Mouse (Mus musculus) CH12.LX (cell line): ENCODE data around the gene Fancm. TPM values are rescaled to one million over a fixed set of nuclear protein-coding genes. Genes with fewer than 3 reads are reported as not detected.

Source experiments
- DNase-seq: peaks from one replicate; pipeline ENCODE4 v3.0.0-alpha.2; 2013; ENCODE audit errors: extremely low read depth
- H3K27ac ChIP-seq: 2 replicates; pipeline ENCODE4 v1.5.1; 2012; ENCODE audit warnings: low read depth, mild to moderate bottlenecking, control low read depth, moderate library complexity; ENCODE audit not compliant: insufficient read depth
- H3K27me3 ChIP-seq: replicated peaks from 2 replicates; pipeline ENCODE3; 2012; ENCODE audit warnings: inconsistent platforms
- H3K36me3 ChIP-seq, 2 experiments: replicated peaks in 1 of 2; 2 replicates each; pipeline versions ENCODE3 to v1.6.1; 2012; ENCODE audit warnings: inconsistent platforms in 1 of 2, low read length in 1 of 2, mild to moderate bottlenecking in 1 of 2, mixed read lengths in 1 of 2, moderate library complexity in 1 of 2; ENCODE audit not compliant: control insufficient read depth in 1 of 2, insufficient read depth in 1 of 2
- H3K4me1 ChIP-seq, 2 experiments: 2 replicates each; pipeline ENCODE4 v1.6.1; 2012; ENCODE audit warnings: inconsistent platforms in 1 of 2, moderate library complexity in 1 of 2; ENCODE audit not compliant: insufficient read depth in 2 of 2, control insufficient read depth in 1 of 2
- H3K4me2 ChIP-seq: 2 replicates; pipeline ENCODE4 v1.6.1; 2012; ENCODE audit warnings: low read depth, mild to moderate bottlenecking, control low read depth; ENCODE audit not compliant: poor library complexity, insufficient read depth, severe bottlenecking
- H3K4me3 ChIP-seq, 3 experiments: fragments of 150-350 bp in 1 of 3; sonication (generic) in 1 of 3; replicated peaks in 1 of 3; 2 replicates each; pipeline versions ENCODE3 to v1.5.1; 2011 to 2012; ENCODE audit warnings: low read depth in 2 of 3, low read length in 2 of 3, mild to moderate bottlenecking in 2 of 3, moderate library complexity in 2 of 3, control low read depth in 1 of 3, improper control_type of control experiment in 1 of 3, inconsistent platforms in 1 of 3, mixed read lengths in 1 of 3; ENCODE audit not compliant: poor library complexity in 1 of 3
- H3K79me2 ChIP-seq: replicated peaks from 2 replicates; pipeline ENCODE4 v1.6.1; 2012; ENCODE audit warnings: mild to moderate bottlenecking, moderate library complexity; ENCODE audit not compliant: control insufficient read depth, poor library complexity, insufficient read depth, severe bottlenecking; ENCODE audit errors: extremely low read depth
- H3K9ac ChIP-seq: 2 replicates; pipeline ENCODE4 v1.6.1; 2012; ENCODE audit warnings: low read depth, mild to moderate bottlenecking, control low read depth, moderate library complexity; ENCODE audit not compliant: insufficient read depth
- H3K9me3 ChIP-seq: replicated peaks from 2 replicates; pipeline ENCODE3; 2012; ENCODE audit warnings: low read length, inconsistent platforms, mixed read lengths
- BHLHE40 ChIP-seq: IDR thresholded peaks from 2 replicates; pipeline ENCODE4 v1.6.1; 2011; ENCODE audit warnings: mild to moderate bottlenecking, low read depth, low read length, improper control_type of control experiment
- CHD1 ChIP-seq: IDR thresholded peaks from 2 replicates; pipeline ENCODE4 v1.6.1; 2012; ENCODE audit warnings: low read depth, low read length, improper control_type of control experiment, inconsistent platforms
- JUND ChIP-seq: conservative IDR thresholded peaks from 2 replicates; pipeline ENCODE4 v1.6.1; 2011; ENCODE audit warnings: low read depth, low read length, improper control_type of control experiment
- MAFK ChIP-seq: IDR thresholded peaks from 2 replicates; pipeline ENCODE4 v1.6.1; 2011; ENCODE audit warnings: low read length, improper control_type of control experiment; ENCODE audit not compliant: insufficient replicate concordance
- MEF2A ChIP-seq: IDR thresholded peaks from 2 replicates; pipeline ENCODE4 v1.6.1; 2014; ENCODE audit warnings: low read depth, mild to moderate bottlenecking, inconsistent platforms, low read length, improper control_type of control experiment, borderline replicate concordance
- MXI1 ChIP-seq: IDR thresholded peaks from 2 replicates; pipeline ENCODE4 v1.6.1; 2011; ENCODE audit warnings: mild to moderate bottlenecking, low read depth, low read length, improper control_type of control experiment
- PAX5 ChIP-seq: IDR thresholded peaks from 2 replicates; pipeline ENCODE4 v1.6.1; 2012; ENCODE audit warnings: low read length, inconsistent platforms, mixed read lengths
- SIN3A ChIP-seq: IDR thresholded peaks from 2 replicates; pipeline ENCODE4 v1.6.1; 2012; ENCODE audit warnings: low read length, improper control_type of control experiment, inconsistent platforms
- TBP ChIP-seq: conservative IDR thresholded peaks from 2 replicates; pipeline ENCODE4 v1.6.1; 2011; ENCODE audit warnings: low read depth, low read length, improper control_type of control experiment
- USF2 ChIP-seq: conservative IDR thresholded peaks from 2 replicates; pipeline ENCODE4 v1.6.1; 2011; ENCODE audit warnings: low read depth, low read length, improper control_type of control experiment
- ZC3H11A ChIP-seq: IDR thresholded peaks from 2 replicates; pipeline ENCODE4 v1.6.1; 2012; ENCODE audit warnings: low read depth, mild to moderate bottlenecking, inconsistent platforms, low read length, improper control_type of control experiment
- ZMIZ1 ChIP-seq: IDR thresholded peaks from 2 replicates; pipeline ENCODE4 v1.6.1; 2012; ENCODE audit warnings: low read depth, mild to moderate bottlenecking, inconsistent platforms, low read length, improper control_type of control experiment
- ZNF384 ChIP-seq: IDR thresholded peaks from 2 replicates; pipeline ENCODE4 v1.6.1; 2012; ENCODE audit warnings: low read depth, low read length, improper control_type of control experiment, inconsistent platforms
- dilution Hi-C: fragments of 300-500 bp; cut with MboI; formaldehyde crosslinking; loops from 2 replicates; pipeline ENCODE4 v1.14.3; 2020; ENCODE audit warnings: low sequenced_read_pairs; ENCODE audit not compliant: extremely low pct_unique_long_range_greater_than_20kb, extremely low pct_ligation_motif_present
- in situ Hi-C: fragments of 300-500 bp; cut with MboI; formaldehyde crosslinking; loops from 3 replicates; pipeline ENCODE4 v1.14.3; 2019; ENCODE audit warnings: low sequenced_read_pairs, low pct_ligation_motif_present, low pct_unique_long_range_greater_than_20kb, mixed read lengths
- polyA plus RNA-seq: library from polyadenylated mRNA; unstranded; fragments of >175 nt; gene quantifications from 2 replicates; pipeline ENCODE4 v1.2.1, GENCODE M21; 2012; ENCODE audit warnings: low read depth; ENCODE audit not compliant: insufficient read length
- total RNA-seq, 2 experiments: library from RNA; depleted of rRNA; stranded (reverse); fragments of 300-350 nt in 1 of 2; fragments of >200 nt in 1 of 2; gene quantifications; 2 replicates each; pipeline ENCODE4 v1.2.3; 2012 to 2014

The Fancm gene
- total and polyA plus RNA-seq, 3 experiments, result 13.3 to 15.4 (median 13.7) TPM

DNA sequence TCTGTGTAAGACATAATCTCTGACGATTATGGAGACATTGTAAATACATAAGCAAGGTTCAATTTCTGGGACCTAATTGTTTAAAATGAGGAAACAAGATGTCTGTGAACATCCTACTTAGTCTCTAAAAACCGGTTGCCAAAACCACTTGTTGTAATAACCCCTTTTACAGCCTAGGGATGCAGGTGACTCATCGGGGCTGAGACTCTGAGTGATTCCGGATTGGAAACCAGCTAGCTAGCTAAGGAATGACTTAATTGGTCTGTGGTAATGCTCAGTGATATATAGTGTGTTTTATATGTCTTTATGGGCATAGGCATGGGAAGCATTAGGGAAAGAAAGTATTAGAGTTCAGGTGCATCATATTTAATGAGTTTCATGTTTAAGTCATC lies 37.9 kb upstream of the Fancm start:
- peak overlapping the region; percentile 86 for H3K9ac ChIP-seq
- peak; percentile 33 for DNase-seq
- TF ChIP-seq MXI1 (0 out of 2 replicates have a peak, but pooled peaks have one; percentile 12), TBP (no peak)
- TF ChIP-seq, all 38 proteins: peak for 1
- H3K79me2 ChIP-seq, result peaks cover 54% of the 10 kb centered on the region
- H3K27me3 ChIP-seq, result no peaks in the 10 kb centered on the region
- peak overlapping the region; percentile 95 for H3K4me2 ChIP-seq
- H3K27ac ChIP-seq, result no peak overlapping the region
- dilution Hi-C loops (no loop called here), in situ Hi-C loops (no loop called here)
- H3K9me3 ChIP-seq, result no peaks in the 10 kb centered on the region
- peak overlapping the region; percentile 63 to 99 (median 85) for H3K4me3 ChIP-seq
- peaks cover 0 to 21% of the 10 kb centered on the region in 2 experiments; a peak in 2 of 4 replicates for H3K4me1 ChIP-seq
- peaks cover 6 to 28% of the 10 kb centered on the region in 2 experiments for H3K36me3 ChIP-seq

DNA sequence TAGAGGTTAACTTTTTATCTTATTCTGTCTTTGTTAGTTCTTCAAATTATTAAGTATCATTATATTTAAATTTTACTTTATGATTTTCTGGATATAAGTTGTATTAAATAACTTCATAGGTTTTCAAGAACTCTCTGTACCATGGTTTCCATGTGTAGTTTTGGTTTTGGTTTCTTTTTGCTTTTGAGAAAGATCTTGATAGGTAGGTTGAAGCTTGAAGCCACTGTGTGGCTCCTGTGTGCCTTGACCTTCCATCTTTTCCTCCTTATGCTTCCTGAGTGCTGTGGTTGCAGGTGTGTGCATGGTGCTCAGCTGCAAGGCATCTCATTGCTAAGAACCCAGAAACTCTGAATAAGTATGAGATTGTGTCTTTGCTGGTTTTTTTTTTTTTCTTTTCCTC lies 26.6 kb upstream of the Fancm start:
- Histone ChIP-seq H3K36me3 (peaks cover 13 to 74% of the 10 kb centered on the region in 2 experiments), H3K27ac (no peak overlapping the region), H3K4me2 (peak overlapping the region; percentile 29; the same call in 1 of the 2 replicates), H3K4me3 (no peak overlapping the region), H3K9me3 (no peaks in the 10 kb centered on the region), H3K9ac (no peak overlapping the region), H3K79me2 (peaks cover 30% of the 10 kb centered on the region), H3K27me3 (no peaks in the 10 kb centered on the region), H3K4me1 (peaks cover 0 to 2% of the 10 kb centered on the region in 2 experiments; a peak in 1 of 4 replicates)
- DNase-seq, result no peak
- in situ Hi-C loops (no loop called here), dilution Hi-C loops (no loop called here)
- TF ChIP-seq PAX5 (no peak), MAFK (no peak), SIN3A (no peak), ZC3H11A (no peak), MEF2A (no peak), USF2 (no peak), ZNF384 (peak; percentile 23; the same call in 1 of the 2 replicates), ZMIZ1 (no peak)

DNA sequence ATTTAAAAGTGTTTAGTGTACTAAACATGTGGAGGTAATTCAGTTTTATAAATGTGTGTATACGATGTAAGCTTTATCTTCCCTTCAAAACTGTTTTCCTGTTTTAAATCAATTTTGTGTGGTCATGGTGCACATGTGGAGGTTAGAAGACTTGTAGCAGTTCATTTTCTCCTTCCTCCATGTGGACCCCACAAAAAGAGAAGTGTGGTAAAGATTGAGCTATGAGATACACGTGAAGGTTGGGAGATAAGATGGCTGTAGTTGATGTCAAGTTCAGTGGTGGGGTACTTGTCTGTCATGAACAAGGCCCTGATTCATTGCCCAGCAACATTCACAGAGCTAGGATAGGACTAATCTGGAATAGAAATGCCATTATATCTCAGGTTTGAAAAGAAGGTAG lies 17.2 kb upstream of the Fancm start:
- peaks cover 39 to 84% of the 10 kb centered on the region in 2 experiments for H3K36me3 ChIP-seq
- no peaks in the 10 kb centered on the region for H3K9me3 ChIP-seq
- no peak overlapping the region for H3K4me3 ChIP-seq
- H3K4me2 ChIP-seq, result no peak overlapping the region
- no peaks in the 10 kb centered on the region for H3K27me3 ChIP-seq
- H3K79me2 ChIP-seq, result peaks cover 15% of the 10 kb centered on the region; the same call in 1 of the 2 replicates
- in situ Hi-C loops (no loop called here), dilution Hi-C loops (no loop called here)
- H3K27ac ChIP-seq, result no peak overlapping the region
- no peak overlapping the region for H3K9ac ChIP-seq
- TF ChIP-seq JUND (no peak), ZMIZ1 (no peak), BHLHE40 (no peak), CHD1 (no peak)
- DNase-seq, result no peak
- no peaks in the 10 kb centered on the region for H3K4me1 ChIP-seq
